Mouse (Mus musculus): ENCODE measurements around the gene Aldh3a1.

The Aldh3a1 gene

GRCm38 (mm10) chr11:61196616-61197353, 10.6 kb upstream of the Aldh3a1 start:
- no peak for DNase-seq (ENCODE audit: low spot score in 2 of 2)

GRCm38 (mm10) chr11:61197935-61198334, 9.4 kb upstream of the Aldh3a1 start:
- DNase-seq (ENCODE audit: low spot score in 2 of 2): no peak

GRCm38 (mm10) chr11:61199620-61200362, 7.5 kb upstream of the Aldh3a1 start:
- no peak for DNase-seq (ENCODE audit: low spot score in 2 of 2)

GRCm38 (mm10) chr11:61202186-61202585, 5.2 kb upstream of the Aldh3a1 start:
- no peak for DNase-seq (ENCODE audit: low spot score in 2 of 2)

- DNase-seq (ENCODE audit: low spot score in 2 of 2): no peak
Observed at GRCm38 (mm10) chr11:61202810-61203209, 4.5 kb upstream of the Aldh3a1 start.

- no peak for DNase-seq (ENCODE audit: low spot score in 2 of 2)
Observed at GRCm38 (mm10) chr11:61205167-61205950, 2.0 kb upstream of the Aldh3a1 start.

- DNase-seq (ENCODE audit: low spot score in 2 of 2): no peak
Observed at GRCm38 (mm10) chr11:61206136-61206535, 1.2 kb upstream of the Aldh3a1 start.

- no peak for DNase-seq (ENCODE audit: low spot score in 2 of 2)
Observed at GRCm38 (mm10) chr11:61208316-61208715, 979 bp downstream of the Aldh3a1 start.

- no peak for DNase-seq (ENCODE audit: low spot score in 2 of 2)
Observed at GRCm38 (mm10) chr11:61212102-61212501, 4.8 kb downstream of the Aldh3a1 start.

GRCm38 (mm10) chr11:61215936-61216335, 8.6 kb downstream of the Aldh3a1 start:
- no peak for DNase-seq (ENCODE audit: low spot score in 2 of 2)

- peak in 1 of 2 experiments; percentile 35 for DNase-seq (ENCODE audit: low spot score in 2 of 2)
Observed at GRCm38 (mm10) chr11:61220156-61220881, 13.0 kb downstream of the Aldh3a1 start.

- no peak for DNase-seq (ENCODE audit: low spot score in 2 of 2)
Observed at GRCm38 (mm10) chr11:61222007-61222406, 14.7 kb downstream of the Aldh3a1 start.

GRCm38 (mm10) chr11:61222971-61223745, 15.8 kb downstream of the Aldh3a1 start:
- no peak for DNase-seq (ENCODE audit: low spot score in 2 of 2)

- no peak for DNase-seq (ENCODE audit: low spot score in 2 of 2)
Observed at GRCm38 (mm10) chr11:61224234-61224744, 17.0 kb downstream of the Aldh3a1 start.

GRCm38 (mm10) chr11:61224907-61225306, 17.6 kb downstream of the Aldh3a1 start:
- no peak for DNase-seq (ENCODE audit: low spot score in 2 of 2)

- no peak for DNase-seq (ENCODE audit: low spot score in 2 of 2)
Observed at GRCm38 (mm10) chr11:61225511-61225910, 18.2 kb downstream of the Aldh3a1 start.

GRCm38 (mm10) chr11:61225941-61226412, 18.6 kb downstream of the Aldh3a1 start:
- DNase-seq (ENCODE audit: low spot score in 2 of 2): peak; percentile 26 to 33

- DNase-seq (ENCODE audit: low spot score in 2 of 2): no peak
Observed at GRCm38 (mm10) chr11:61227816-61228215, 20.5 kb downstream of the Aldh3a1 start.

- DNase-seq (ENCODE audit: low spot score in 2 of 2): no peak
Observed at GRCm38 (mm10) chr11:61228406-61228805, 21.1 kb downstream of the Aldh3a1 start.

GRCm38 (mm10) chr11:61231329-61231728, 24.0 kb downstream of the Aldh3a1 start:
- DNase-seq (ENCODE audit: low spot score in 2 of 2): peak in 1 of 2 experiments; percentile 38

All from frontal cortex, postnatal 10 days (tissue).